Mouse (Mus musculus) myocyte (in vitro differentiated cells): ENCODE measurements at regions not wholly inside any gene's neighbourhood (a gene's known extent, or its start where the extent isn't known, plus 50 kb on each side); places are given as distances from the start of the nearest gene placed in this dataset.

Experiments
- H3K27me3 ChIP-seq: one replicate; pipeline ENCODE4 v1.6.1; 2011; ENCODE audit not compliant: control insufficient read depth, insufficient read depth, insufficient read length
- H3K36me3 ChIP-seq: one replicate; pipeline ENCODE4 v1.6.1; 2011; ENCODE audit not compliant: control insufficient read depth, insufficient read depth
- H3K4me2 ChIP-seq: one replicate; pipeline ENCODE4 v1.6.1; 2011; ENCODE audit warnings: low read depth, control low read depth
- H3K4me3 ChIP-seq: one replicate; pipeline ENCODE4 v1.5.1; 2011; ENCODE audit warnings: mild to moderate bottlenecking, control low read depth, moderate library complexity
- H3K79me2 ChIP-seq: one replicate; pipeline ENCODE4 v1.6.1; 2011; ENCODE audit not compliant: control insufficient read depth, insufficient read depth
- H3ac ChIP-seq: one replicate; pipeline ENCODE4 v1.6.1; 2011; ENCODE audit not compliant: control insufficient read depth, insufficient read length
- CEBPB ChIP-seq: IDR thresholded peaks from 2 replicates; pipeline ENCODE4 v1.6.1; 2011; ENCODE audit warnings: mild to moderate bottlenecking, moderate library complexity; ENCODE audit not compliant: poor library complexity, insufficient read depth, severe bottlenecking
- E2F4 ChIP-seq: IDR thresholded peaks from one replicate; pipeline ENCODE4 v1.6.1; 2011; ENCODE audit warnings: mild to moderate bottlenecking, control low read depth, moderate library complexity; ENCODE audit not compliant: insufficient read depth
- MAX ChIP-seq: IDR thresholded peaks from one replicate; pipeline ENCODE4 v1.6.1; 2011; ENCODE audit warnings: low read depth, mild to moderate bottlenecking, control low read depth
- MYOD1 ChIP-seq, 3 experiments: IDR thresholded peaks; one replicate each; pipeline ENCODE4 v1.6.1; 2011; ENCODE audit warnings: control low read depth in 2 of 3, low read depth in 2 of 3, mild to moderate bottlenecking in 2 of 3, moderate library complexity in 1 of 3; ENCODE audit not compliant: insufficient read length in 2 of 3, control insufficient read depth in 1 of 3
- MYOG ChIP-seq, 3 experiments: IDR thresholded peaks; one replicate each; pipeline ENCODE4 v1.6.1; 2011; ENCODE audit warnings: control low read depth in 2 of 3, low read depth in 2 of 3, mild to moderate bottlenecking in 2 of 3; ENCODE audit not compliant: insufficient read length in 2 of 3, control insufficient read depth in 1 of 3, insufficient read depth in 1 of 3
- POLR2A ChIP-seq: IDR thresholded peaks from one replicate; pipeline ENCODE4 v1.6.1; 2011; ENCODE audit warnings: low read depth, mild to moderate bottlenecking, control low read depth, moderate library complexity; ENCODE audit not compliant: insufficient read length
- POLR2AphosphoS2 ChIP-seq: IDR thresholded peaks from one replicate; pipeline ENCODE4 v1.6.1; 2011; ENCODE audit warnings: low read depth, control low read depth; ENCODE audit not compliant: insufficient read length
- REST ChIP-seq: IDR thresholded peaks from one replicate; pipeline ENCODE4 v1.6.1; 2011; ENCODE audit warnings: mild to moderate bottlenecking, control low read depth, moderate library complexity; ENCODE audit not compliant: insufficient read depth, insufficient read length
- SRF ChIP-seq: IDR thresholded peaks from one replicate; pipeline ENCODE4 v1.6.1; 2011; ENCODE audit warnings: low read depth; ENCODE audit not compliant: control insufficient read depth, insufficient read length
- TCF12 ChIP-seq: IDR thresholded peaks from one replicate; pipeline ENCODE4 v1.6.1; 2011; ENCODE audit warnings: mild to moderate bottlenecking, control low read depth; ENCODE audit not compliant: poor library complexity, insufficient read depth, severe bottlenecking
- TCF3 ChIP-seq: IDR thresholded peaks from one replicate; pipeline ENCODE4 v1.6.1; 2011; ENCODE audit warnings: low read depth, control low read depth; ENCODE audit not compliant: insufficient read length
- USF1 ChIP-seq: IDR thresholded peaks from one replicate; pipeline ENCODE4 v1.6.1; 2011; ENCODE audit warnings: low read depth, mild to moderate bottlenecking, control low read depth, moderate library complexity

- H3K79me2 ChIP-seq = no peaks in the 10 kb centered on the region
- no peak overlapping the region for H3K4me2 ChIP-seq
- TF ChIP-seq USF1 = no peak
- no peak for TF ChIP-seq TCF3
- no peak for TF ChIP-seq POLR2AphosphoS2
- no peak for TF ChIP-seq MYOG (IDR thresholded peaks at IDR 0.05; ENCODE audit: control insufficient read depth in 1 of 3, insufficient read depth in 1 of 3, insufficient read length in 2 of 3, low read depth in 2 of 3)
- TF ChIP-seq MYOD1 (IDR thresholded peaks at IDR 0.05; ENCODE audit: control insufficient read depth in 1 of 3, insufficient read length in 2 of 3, low read depth in 2 of 3) = no peak
- TF ChIP-seq E2F4 = no peak
- no peak for TF ChIP-seq REST
- TF ChIP-seq SRF = no peak
- TF ChIP-seq POLR2A = no peak
- TF ChIP-seq CEBPB = no peak
- no peak for TF ChIP-seq TCF12
- TF ChIP-seq MAX = no peak
- H3K36me3 ChIP-seq = no peaks in the 10 kb centered on the region
- no peak overlapping the region for H3K4me3 ChIP-seq
- H3ac ChIP-seq = no peak overlapping the region
- no peaks in the 10 kb centered on the region for H3K27me3 ChIP-seq
These were observed 70.1 kb downstream of the Dact1 start for GRCm38 (mm10) chr12:71379626-71380423.

DNA sequence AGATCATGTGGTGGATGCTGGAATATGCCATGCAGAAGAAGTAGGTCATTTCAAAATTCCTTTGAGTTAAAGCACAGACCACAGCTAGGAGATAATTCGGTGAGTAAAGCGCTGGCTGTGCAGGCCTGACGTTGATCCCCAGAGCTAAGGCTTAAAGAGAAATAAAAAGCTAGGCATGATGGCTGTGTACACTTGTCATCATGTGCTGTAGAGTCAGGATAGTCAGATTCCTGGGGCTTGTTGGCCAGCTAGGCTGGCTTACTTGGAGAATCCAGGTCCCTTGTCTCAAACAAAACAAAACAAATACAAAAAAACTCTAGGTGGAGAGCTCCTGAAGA lies 70.7 kb downstream of the Dact1 start:
- TF ChIP-seq TCF3 = no peak
- TF ChIP-seq SRF = no peak
- TF ChIP-seq TCF12 = no peak
- TF ChIP-seq MAX = no peak
- no peak for TF ChIP-seq POLR2AphosphoS2
- no peak for TF ChIP-seq CEBPB
- TF ChIP-seq MYOG (IDR thresholded peaks at IDR 0.05; ENCODE audit: control insufficient read depth in 1 of 3, insufficient read depth in 1 of 3, insufficient read length in 2 of 3, low read depth in 2 of 3) = no peak
- TF ChIP-seq MYOD1 (IDR thresholded peaks at IDR 0.05; ENCODE audit: control insufficient read depth in 1 of 3, insufficient read length in 2 of 3, low read depth in 2 of 3) = no peak
- TF ChIP-seq E2F4 = no peak
- no peak for TF ChIP-seq USF1
- TF ChIP-seq REST = no peak
- TF ChIP-seq POLR2A = no peak
- no peaks in the 10 kb centered on the region for H3K27me3 ChIP-seq
- no peak overlapping the region for H3K4me2 ChIP-seq
- H3K4me3 ChIP-seq = no peak overlapping the region
- H3K79me2 ChIP-seq = no peaks in the 10 kb centered on the region
- no peaks in the 10 kb centered on the region for H3K36me3 ChIP-seq
- H3ac ChIP-seq = no peak overlapping the region

GRCm38 (mm10) chr12:71386251-71386650 lies 76.6 kb downstream of the Dact1 start:
- peak in 1 of 3 experiments; percentile 26 for TF ChIP-seq MYOG (IDR thresholded peaks at IDR 0.05; ENCODE audit: control insufficient read depth in 1 of 3, insufficient read depth in 1 of 3, insufficient read length in 2 of 3, low read depth in 2 of 3)
- no peak for TF ChIP-seq SRF
- H3ac ChIP-seq = no peak overlapping the region
- H3K79me2 ChIP-seq = no peaks in the 10 kb centered on the region
- H3K4me2 ChIP-seq = no peak overlapping the region
- H3K4me3 ChIP-seq = no peak overlapping the region
- no peaks in the 10 kb centered on the region for H3K27me3 ChIP-seq
- H3K36me3 ChIP-seq = no peaks in the 10 kb centered on the region

DNA sequence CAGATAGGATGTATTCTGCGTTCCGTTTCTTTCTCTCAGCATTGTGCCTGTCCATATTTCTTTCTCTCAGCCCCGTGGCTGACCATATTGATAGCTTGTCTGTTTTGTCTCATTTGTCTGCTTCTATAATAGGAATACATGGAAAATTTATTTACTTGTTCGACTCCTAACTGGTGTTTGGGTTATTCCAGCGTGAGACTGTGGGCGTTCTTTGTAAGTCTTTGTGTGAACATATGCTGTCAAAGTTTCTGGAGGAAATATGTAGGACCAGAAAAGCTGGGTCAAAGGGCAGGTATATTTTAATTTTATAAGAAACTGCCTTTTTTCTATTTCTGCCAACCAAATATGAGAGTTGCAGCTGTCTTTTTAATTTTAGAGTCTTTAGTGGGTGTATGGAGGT lies 81.8 kb downstream of the Dact1 start:
- Histone ChIP-seq H3ac (no peak overlapping the region), H3K4me3 (no peak overlapping the region), H3K79me2 (no peaks in the 10 kb centered on the region), H3K27me3 (no peaks in the 10 kb centered on the region), H3K36me3 (no peaks in the 10 kb centered on the region), H3K4me2 (no peak overlapping the region)
- no peak for TF ChIP-seq MYOD1 (IDR thresholded peaks at IDR 0.05; ENCODE audit: control insufficient read depth in 1 of 3, insufficient read length in 2 of 3, low read depth in 2 of 3)
- no peak for TF ChIP-seq MAX
- no peak for TF ChIP-seq POLR2A
- no peak for TF ChIP-seq TCF3
- no peak for TF ChIP-seq SRF
- no peak for TF ChIP-seq TCF12
- TF ChIP-seq CEBPB = no peak
- no peak for TF ChIP-seq REST
- no peak for TF ChIP-seq POLR2AphosphoS2
- TF ChIP-seq MYOG (IDR thresholded peaks at IDR 0.05; ENCODE audit: control insufficient read depth in 1 of 3, insufficient read depth in 1 of 3, insufficient read length in 2 of 3, low read depth in 2 of 3) = no peak

DNA sequence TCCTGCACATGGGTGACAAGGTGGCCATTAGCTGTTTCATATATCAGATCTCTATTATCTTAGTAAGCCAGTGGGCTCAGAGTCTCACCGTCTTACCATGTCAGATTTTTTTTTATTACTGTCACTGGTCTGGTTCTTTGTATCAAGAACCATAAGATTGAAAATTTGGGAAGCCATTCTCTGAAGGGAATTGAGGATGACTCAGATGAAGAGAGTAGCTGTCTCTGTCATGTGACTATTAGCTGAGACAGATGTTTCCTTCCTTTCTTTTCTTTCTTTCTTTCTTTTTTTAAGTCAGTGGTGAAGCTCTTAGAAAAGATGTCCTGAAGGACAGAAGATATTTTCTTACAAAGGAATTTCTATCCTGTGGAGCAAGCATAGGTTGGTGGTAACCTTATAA lies 84.1 kb downstream of the Dact1 start:
- no peak for TF ChIP-seq POLR2A
- peak; percentile 42 for TF ChIP-seq USF1
- no peak for TF ChIP-seq E2F4
- no peak for TF ChIP-seq MYOG (IDR thresholded peaks at IDR 0.05; ENCODE audit: control insufficient read depth in 1 of 3, insufficient read depth in 1 of 3, insufficient read length in 2 of 3, low read depth in 2 of 3)
- Histone ChIP-seq H3K27me3 (no peaks in the 10 kb centered on the region), H3K4me3 (no peak overlapping the region), H3K36me3 (no peaks in the 10 kb centered on the region), H3ac (no peak overlapping the region), H3K4me2 (no peak overlapping the region), H3K79me2 (no peaks in the 10 kb centered on the region)
